Mouse (Mus musculus): ENCODE results near the gene Mrps10. TPM values are rescaled to one million over a fixed set of nuclear protein-coding genes. Genes with fewer than 3 reads are reported as not detected.
A peak's percentile ranks its signal among the peaks of the same experiment; 100 is the strongest.
"Not testable (repeated sequence)": the region's sequence is repeated elsewhere in the genome, so short reads cannot be mapped to it uniquely, and the experiment has no call there.

The Mrps10 gene
- polyA plus RNA-seq, 1 experiment from 2014 or later: 85.2 TPM

- H3K27me3 ChIP-seq (ENCODE audit: insufficient read depth, poor library complexity, severe bottlenecking): no peaks in the 10 kb centered on the region; the same call in 1 of the 2 replicates
- H3K9me3 ChIP-seq: peaks cover 7% of the 10 kb centered on the region; the same call in 1 of the 2 replicates
- peaks cover 13% of the 10 kb centered on the region for H3K36me3 ChIP-seq
- 59% methylated on average over 4 of the region's 4 CpGs for WGBS
- H3K27ac ChIP-seq: no peak overlapping the region
- H3K4me1 ChIP-seq (replicated peaks): peaks cover 11% of the 10 kb centered on the region
- H3K4me3 ChIP-seq: no peak overlapping the region
- peak; percentile 44 for DNase-seq (ENCODE audit: low spot score)
Measured at GRCm38 (mm10) chr17:47386649-47387048, 18.0 kb downstream of the Mrps10 start.

DNA sequence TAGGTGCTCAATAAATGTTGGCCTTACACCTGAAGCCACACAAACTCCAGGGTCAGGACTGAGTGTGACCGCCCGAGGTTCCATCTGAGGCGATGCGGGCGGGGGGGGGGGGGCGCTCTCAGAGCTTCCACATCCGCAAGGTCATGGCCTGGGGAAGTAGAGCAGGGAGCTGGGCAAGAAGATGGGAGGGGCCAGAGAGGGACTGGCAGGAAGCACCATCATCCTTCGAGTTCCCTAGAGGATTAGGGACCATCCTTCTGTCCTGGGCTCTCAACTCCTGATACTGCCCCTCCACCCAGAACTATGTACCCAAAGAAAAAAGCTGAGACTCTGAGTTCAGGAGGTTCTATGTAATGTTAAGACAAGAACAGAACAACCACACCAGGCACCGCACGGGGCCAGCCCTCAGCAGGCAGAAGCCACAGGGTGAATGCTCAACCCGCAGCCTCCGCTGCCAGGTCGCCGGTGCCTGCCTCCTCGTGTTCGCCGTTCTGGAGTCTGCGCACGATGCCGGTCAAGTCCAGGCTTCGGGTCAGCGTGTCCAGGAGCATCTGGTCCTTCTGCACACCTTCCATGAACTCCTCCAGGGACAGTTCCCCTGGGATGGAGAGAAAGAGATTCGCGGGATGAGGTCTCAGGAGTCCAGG lies 25.7 kb downstream of the Mrps10 start:
- Histone ChIP-seq H3K4me3 (peak overlapping the region; percentile 39), H3K27me3 (ENCODE audit: insufficient read depth, poor library complexity, severe bottlenecking) (peaks cover 53% of the 10 kb centered on the region), H3K9me3 (no peaks in the 10 kb centered on the region), H3K4me1 (replicated peaks) (peaks cover 21% of the 10 kb centered on the region), H3K27ac (peak overlapping the region; percentile 0; the same call in 1 of the 2 replicates), H3K36me3 (no peaks in the 10 kb centered on the region)
- peak; percentile 21 for DNase-seq (ENCODE audit: low spot score)
- 23% methylated on average over 24 of the region's 24 CpGs for WGBS

GRCm38 (mm10) chr17:47395376-47395913 lies 26.8 kb downstream of the Mrps10 start:
- no peaks in the 10 kb centered on the region for H3K36me3 ChIP-seq
- H3K9me3 ChIP-seq: no peaks in the 10 kb centered on the region
- H3K27ac ChIP-seq: 0 out of 2 replicates have a peak overlapping the region, but pooled peaks have one; percentile 12
- peak; percentile 67 for DNase-seq (ENCODE audit: low spot score)
- H3K4me3 ChIP-seq: peak overlapping the region; percentile 40
- peaks cover 21% of the 10 kb centered on the region for H3K4me1 ChIP-seq (replicated peaks)
- 5% methylated on average over 20 of the region's 20 CpGs for WGBS
- peaks cover 60% of the 10 kb centered on the region for H3K27me3 ChIP-seq (ENCODE audit: insufficient read depth, poor library complexity, severe bottlenecking)

DNA sequence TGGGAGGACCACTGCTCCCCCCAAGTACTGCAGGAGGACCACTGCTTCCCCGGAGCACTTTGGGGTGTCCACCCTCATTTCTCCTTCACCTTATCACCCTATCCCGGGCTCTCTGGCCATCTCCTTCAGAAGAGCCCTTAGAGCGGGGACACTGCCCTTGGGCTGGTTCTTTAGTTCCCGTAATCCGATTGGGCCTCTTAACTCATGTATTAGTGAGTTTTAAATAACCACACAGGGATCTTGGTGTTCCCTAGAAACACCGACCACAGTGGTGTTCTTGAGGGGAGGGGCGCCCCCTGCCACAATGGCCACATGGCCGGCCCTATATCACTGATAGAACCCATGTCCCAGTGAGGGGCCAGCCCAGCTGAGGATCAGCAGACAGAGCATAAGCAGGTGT lies 30.4 kb downstream of the Mrps10 start:
- peaks cover 24% of the 10 kb centered on the region for H3K4me1 ChIP-seq (replicated peaks)
- H3K36me3 ChIP-seq: no peaks in the 10 kb centered on the region
- H3K27me3 ChIP-seq (ENCODE audit: insufficient read depth, poor library complexity, severe bottlenecking): peaks cover 52% of the 10 kb centered on the region
- 87% methylated on average over 8 of the region's 8 CpGs for WGBS
- no peak for DNase-seq (ENCODE audit: low spot score)
- H3K27ac ChIP-seq: no peak overlapping the region
- H3K9me3 ChIP-seq: no peaks in the 10 kb centered on the region
- H3K4me3 ChIP-seq: no peak overlapping the region

DNA sequence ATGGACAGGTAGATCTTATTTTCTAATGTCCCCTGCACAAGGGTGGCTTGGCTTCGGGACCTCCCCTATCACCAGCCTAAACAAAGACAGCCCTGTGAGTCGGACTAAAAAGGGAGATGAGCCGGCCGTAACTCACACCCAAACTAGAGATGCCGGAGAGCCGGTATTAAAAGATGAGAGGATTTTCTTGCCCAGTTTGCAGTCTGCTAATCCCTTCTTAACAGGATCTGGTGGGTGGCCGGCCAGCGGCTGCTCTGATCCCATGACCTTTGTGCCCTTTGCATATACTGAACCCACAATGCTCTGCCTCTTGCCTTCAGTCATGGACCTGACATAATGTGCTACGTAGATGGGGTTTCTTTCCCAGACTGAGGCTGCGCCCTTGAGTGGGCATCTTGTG lies 31.8 kb downstream of the Mrps10 start, which contains the start of gene Guca1a:
TSS of gene Guca1a (minus strand) at position 134 of the 400 bp plus-strand sequence.
- no peak for DNase-seq (ENCODE audit: low spot score)
- Histone ChIP-seq H3K36me3 (no peaks in the 10 kb centered on the region), H3K27me3 (ENCODE audit: insufficient read depth, poor library complexity, severe bottlenecking) (peaks cover 43% of the 10 kb centered on the region), H3K4me3 (no peak within 1 kb of the TSS), H3K4me1 (replicated peaks) (peaks cover 11% of the 10 kb centered on the region), H3K27ac (no peak within 1 kb of the TSS), H3K9me3 (no peaks in the 10 kb centered on the region)
- WGBS: 49% methylated on average over 10 of the region's 10 CpGs

DNA sequence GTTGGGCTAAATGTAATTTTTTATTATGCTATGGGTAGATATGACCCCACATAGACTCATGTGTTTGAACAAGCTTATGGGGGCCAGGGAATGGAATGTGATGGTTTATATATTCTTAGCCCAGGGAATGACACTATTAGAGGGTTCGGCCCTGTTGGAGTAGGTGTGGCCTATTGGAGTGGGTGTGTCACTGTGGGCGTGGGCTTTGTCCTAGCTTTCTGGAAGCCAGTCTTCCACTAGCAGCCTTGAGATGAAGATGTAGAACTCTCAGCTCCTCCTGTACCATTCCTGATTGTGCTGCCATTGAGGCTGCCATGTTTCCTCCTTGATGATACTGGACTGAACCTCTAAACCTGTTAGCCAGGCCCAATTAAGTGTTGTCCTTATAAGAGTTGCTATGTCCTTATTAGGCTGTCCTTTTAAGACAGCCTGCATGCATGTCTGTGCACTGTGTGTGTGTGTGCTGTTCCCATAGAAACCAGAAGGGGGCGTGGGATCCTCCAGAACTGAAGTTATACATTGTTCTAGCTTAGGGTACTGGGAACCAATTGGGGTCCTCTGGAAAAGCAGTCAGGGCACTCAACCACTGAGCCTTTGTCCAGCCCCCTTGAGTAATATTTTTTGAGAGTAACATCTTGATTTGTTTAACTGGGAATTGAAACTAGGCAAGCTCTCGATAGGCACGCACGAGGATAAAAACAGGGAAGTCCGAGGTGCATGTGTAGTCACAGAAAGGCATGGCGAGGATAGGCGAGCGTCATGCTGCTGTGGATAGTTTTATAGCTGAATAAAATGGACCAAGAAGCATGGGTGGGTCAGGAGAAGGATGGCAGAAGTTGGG lies 39.2 kb downstream of the Mrps10 start:
- Histone ChIP-seq H3K27ac (no peak overlapping the region), H3K4me1 (replicated peaks) (peaks cover 7% of the 10 kb centered on the region; the same call in 1 of the 2 replicates), H3K27me3 (ENCODE audit: insufficient read depth, poor library complexity, severe bottlenecking) (peaks cover 73% of the 10 kb centered on the region), H3K4me3 (no peak overlapping the region), H3K36me3 (no peaks in the 10 kb centered on the region), H3K9me3 (no peaks in the 10 kb centered on the region)
- no peak for DNase-seq (ENCODE audit: low spot score)
- 66% methylated on average over 10 of the region's 10 CpGs for WGBS

GRCm38 (mm10) chr17:47408558-47408898 lies 39.8 kb downstream of the Mrps10 start:
- WGBS: 24% methylated on average over 8 of the region's 8 CpGs

DNA sequence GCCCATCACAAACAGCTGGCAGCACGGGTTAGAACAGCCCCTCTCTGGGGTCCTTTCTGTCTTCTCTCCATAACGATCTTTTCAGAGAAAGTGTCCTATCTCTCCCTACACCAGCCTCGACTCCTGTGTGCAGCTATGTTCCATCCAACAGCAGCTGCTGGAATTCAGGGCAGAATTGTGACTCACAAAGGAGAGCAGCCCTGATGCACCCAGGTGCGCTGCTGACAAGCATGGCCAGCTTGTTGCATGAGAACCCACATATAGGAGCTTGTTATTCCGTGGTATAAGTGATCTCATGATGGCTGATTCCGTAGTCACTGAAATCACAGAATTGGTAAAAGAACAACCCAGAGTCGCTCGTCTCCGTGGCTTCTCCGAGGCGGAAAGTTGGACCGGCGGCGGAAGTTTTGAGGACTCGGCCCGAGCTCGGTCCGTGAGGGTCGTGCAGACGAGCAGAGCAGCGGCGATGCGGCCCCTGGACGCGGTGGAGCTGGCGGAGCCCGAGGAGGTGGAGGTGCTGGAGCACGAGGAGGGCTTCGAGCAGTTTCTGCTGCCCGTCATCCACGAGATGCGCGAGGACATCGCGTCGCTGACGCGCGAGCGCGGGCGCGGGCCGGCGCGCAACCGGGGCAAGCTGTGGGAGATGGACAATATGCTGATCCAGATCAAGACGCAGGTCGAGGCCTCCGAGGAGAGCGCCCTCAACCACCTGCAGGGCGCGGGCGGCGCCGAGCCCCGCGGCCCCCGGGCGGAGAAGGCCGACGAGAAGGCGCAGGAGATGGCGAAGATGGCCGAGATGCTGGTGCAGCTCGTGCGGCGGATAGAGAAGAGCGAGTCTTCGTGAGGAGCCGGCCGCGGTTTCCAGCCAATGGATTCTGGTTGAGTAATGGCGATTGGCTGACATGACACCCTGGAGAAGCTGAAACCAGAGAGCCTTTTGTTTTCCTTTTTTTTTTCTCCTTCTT lies 41.5 kb downstream of the Mrps10 start:
- H3K9me3 ChIP-seq; H3K36me3 ChIP-seq; H3K27ac ChIP-seq; H3K4me1 ChIP-seq (replicated peaks): not testable (repeated sequence)
- Histone ChIP-seq H3K27me3 (ENCODE audit: insufficient read depth, poor library complexity, severe bottlenecking) (peaks cover 82% of the 10 kb centered on the region), H3K4me3 (peak overlapping the region; percentile 51)
- DNase-seq (ENCODE audit: low spot score): peak; percentile 27
- WGBS: 4% methylated on average over 74 of the region's 74 CpGs

More at GRCm38 (mm10) chr17:47408558-47408898, 39.8 kb downstream of the Mrps10 start:
- no peaks in the 10 kb centered on the region for H3K36me3 ChIP-seq
- peak; percentile 70 for DNase-seq (ENCODE audit: low spot score)
- H3K4me3 ChIP-seq: no peak overlapping the region
- peaks cover 75% of the 10 kb centered on the region for H3K27me3 ChIP-seq (ENCODE audit: insufficient read depth, poor library complexity, severe bottlenecking)
- H3K9me3 ChIP-seq: no peaks in the 10 kb centered on the region
- peaks cover 7% of the 10 kb centered on the region; the same call in 1 of the 2 replicates for H3K4me1 ChIP-seq (replicated peaks)
- H3K27ac ChIP-seq: no peak overlapping the region

DNA sequence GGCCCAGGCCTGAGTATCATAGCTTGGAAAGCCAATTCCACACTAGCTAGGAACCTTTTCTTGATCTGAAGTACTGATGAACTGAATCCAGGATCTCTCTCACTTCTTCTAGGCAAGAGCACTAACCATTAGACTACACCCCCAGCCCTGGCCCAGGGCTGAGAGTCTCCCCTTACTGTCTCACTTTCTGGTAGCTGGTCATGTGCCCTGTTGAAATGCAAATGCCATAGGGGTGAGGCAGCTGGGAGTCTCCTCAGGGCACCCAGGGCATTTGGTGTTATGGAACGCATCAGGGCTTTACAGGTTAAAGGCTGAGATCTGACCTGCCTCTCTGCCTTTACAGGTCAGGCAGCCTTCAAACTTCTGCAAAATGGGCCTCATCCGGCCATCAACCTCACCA lies 51.5 kb downstream of the Mrps10 start:
- no peak overlapping the region for H3K4me3 ChIP-seq
- DNase-seq (ENCODE audit: low spot score): no peak
- 83% methylated on average over 2 of the region's 2 CpGs for WGBS
- no peak overlapping the region for H3K27ac ChIP-seq
- H3K27me3 ChIP-seq (ENCODE audit: insufficient read depth, poor library complexity, severe bottlenecking): no peaks in the 10 kb centered on the region
- H3K9me3 ChIP-seq: no peaks in the 10 kb centered on the region
- H3K36me3 ChIP-seq: no peaks in the 10 kb centered on the region
- H3K4me1 ChIP-seq (replicated peaks): no peaks in the 10 kb centered on the region

DNA sequence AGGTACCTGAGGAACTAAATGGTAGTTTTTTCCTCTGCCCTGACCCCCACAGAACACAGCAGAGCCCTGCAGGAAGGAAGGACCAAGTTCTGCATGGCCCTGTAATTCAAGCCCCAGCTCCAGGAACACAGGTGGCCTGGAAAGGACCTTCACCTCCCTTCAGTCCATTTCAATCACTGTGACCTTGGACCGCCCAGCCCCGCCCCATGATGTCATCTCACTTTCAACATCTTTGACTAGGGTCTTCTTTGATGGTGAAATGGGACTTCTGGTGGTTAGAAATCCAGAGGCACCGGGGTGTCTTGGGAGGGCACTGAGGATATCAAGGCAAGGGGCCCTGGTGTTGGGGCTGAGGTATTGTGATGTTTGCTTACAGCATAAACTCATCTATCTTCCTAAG lies 52.9 kb downstream of the Mrps10 start:
- no peak overlapping the region for H3K4me3 ChIP-seq
- 78% methylated on average over 3 of the region's 3 CpGs for WGBS
- no peak for DNase-seq (ENCODE audit: low spot score)

GRCm38 (mm10) chr17:47422616-47423015 lies 53.9 kb downstream of the Mrps10 start:
- WGBS: 84% methylated on average over 1 of the region's 1 CpGs
- not testable (repeated sequence) for H3K4me3 ChIP-seq; H3K27me3 ChIP-seq (ENCODE audit: insufficient read depth, poor library complexity, severe bottlenecking); H3K27ac ChIP-seq; DNase-seq (ENCODE audit: low spot score); H3K4me1 ChIP-seq (replicated peaks); H3K36me3 ChIP-seq; H3K9me3 ChIP-seq

More for the DNA sequence above, 52.9 kb downstream of the Mrps10 start:
- H3K9me3 ChIP-seq: no peaks in the 10 kb centered on the region
- H3K4me1 ChIP-seq (replicated peaks): no peaks in the 10 kb centered on the region
- no peaks in the 10 kb centered on the region for H3K36me3 ChIP-seq
- H3K27me3 ChIP-seq (ENCODE audit: insufficient read depth, poor library complexity, severe bottlenecking): no peaks in the 10 kb centered on the region
- no peak overlapping the region for H3K27ac ChIP-seq

DNA sequence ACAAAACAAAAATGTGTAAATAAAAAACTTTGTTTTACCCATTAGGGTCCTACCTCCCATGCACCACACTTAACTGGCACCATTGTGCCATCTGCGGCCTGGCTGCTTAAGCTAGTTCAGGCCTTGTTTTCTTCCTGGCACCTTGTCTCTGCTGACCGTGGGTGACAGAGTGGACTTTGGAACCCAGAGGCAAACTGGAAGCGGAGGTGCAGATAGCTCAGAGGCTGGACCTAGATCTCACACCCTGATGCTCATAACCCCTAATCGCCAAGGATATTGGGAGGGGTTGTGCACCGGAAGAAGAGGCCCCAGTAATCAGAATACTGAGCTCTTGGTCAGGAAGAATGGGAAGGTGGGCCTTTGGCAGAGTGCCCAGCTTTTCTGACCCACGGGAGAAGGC lies 55.5 kb downstream of the Mrps10 start:
- Histone ChIP-seq H3K36me3 (no peaks in the 10 kb centered on the region), H3K4me1 (replicated peaks) (peaks cover 13% of the 10 kb centered on the region), H3K27ac (no peak overlapping the region), H3K9me3 (no peaks in the 10 kb centered on the region), H3K27me3 (ENCODE audit: insufficient read depth, poor library complexity, severe bottlenecking) (no peaks in the 10 kb centered on the region), H3K4me3 (no peak overlapping the region)
- no peak for DNase-seq (ENCODE audit: low spot score)
- WGBS: 86% methylated on average over 6 of the region's 6 CpGs
